Mouse (Mus musculus) embryonic facial prominence, embryonic 15.5 days (tissue): ENCODE results near the gene Mcrip1. TPM values are rescaled to one million over a fixed set of nuclear protein-coding genes. Genes with fewer than 3 reads are reported as not detected.

Experiments used
- ATAC-seq: fragments of 200-750 bp; cut with Nextera tagmentation; 2 replicates; pipeline ENCODE4 v1.8.0; 2017; ENCODE audit warnings: low read depth, moderate TSS enrichment; ENCODE audit not compliant: insufficient number of reproducible peaks, low FRiP score, low TSS enrichment
- H3K27ac ChIP-seq: fragments of 300-500 bp; sonication (generic); replicated peaks from 2 replicates; pipeline ENCODE4 v1.5.1; 2015; ENCODE audit warnings: mild to moderate bottlenecking, inconsistent platforms
- H3K27me3 ChIP-seq: fragments of 300-500 bp; sonication (generic); 2 replicates; pipeline ENCODE4 v1.6.1; 2015; ENCODE audit warnings: inconsistent platforms
- H3K36me3 ChIP-seq: fragments of 300-500 bp; sonication (generic); 2 replicates; pipeline ENCODE4 v1.6.1; 2015; ENCODE audit warnings: mild to moderate bottlenecking, inconsistent platforms
- H3K4me1 ChIP-seq: fragments of 300-500 bp; sonication (generic); 2 replicates; pipeline ENCODE4 v1.6.1; 2015; ENCODE audit warnings: inconsistent platforms
- H3K4me2 ChIP-seq: fragments of 300-500 bp; sonication (generic); replicated peaks from 2 replicates; pipeline ENCODE4 v1.6.1; 2015; ENCODE audit warnings: mild to moderate bottlenecking, inconsistent platforms
- H3K4me3 ChIP-seq: fragments of 300-500 bp; sonication (generic); replicated peaks from 2 replicates; pipeline ENCODE4 v1.5.1; 2015; ENCODE audit warnings: mild to moderate bottlenecking, inconsistent platforms
- H3K9ac ChIP-seq: fragments of 300-500 bp; sonication (generic); 2 replicates; pipeline ENCODE4 v1.6.1; 2015; ENCODE audit warnings: inconsistent platforms
- H3K9me3 ChIP-seq: fragments of 300-500 bp; sonication (generic); replicated peaks from 2 replicates; pipeline ENCODE4 v1.6.1; 2016; ENCODE audit warnings: inconsistent platforms
- whole genome bisulfite sequencing: fragments of 180-500 bp; shearing (Covaris S2); methylation state at CpG from one replicate; pipeline ENCODE4 v1.1.7; 2015; 5-methylcytosine and 5-hydroxymethylcytosine counted together
- polyA plus RNA-seq: library from polyadenylated mRNA; unstranded; fragments of >200 nt; fragmentation: Nextera tagmentation; extraction: Ambion mirVana; gene quantifications from 2 replicates; pipeline ENCODE4 v1.2.1, GENCODE M21; 2015

Mcrip1 gene
- polyA plus RNA-seq, 1 experiment from 2014 or later = 237 TPM

DNA sequence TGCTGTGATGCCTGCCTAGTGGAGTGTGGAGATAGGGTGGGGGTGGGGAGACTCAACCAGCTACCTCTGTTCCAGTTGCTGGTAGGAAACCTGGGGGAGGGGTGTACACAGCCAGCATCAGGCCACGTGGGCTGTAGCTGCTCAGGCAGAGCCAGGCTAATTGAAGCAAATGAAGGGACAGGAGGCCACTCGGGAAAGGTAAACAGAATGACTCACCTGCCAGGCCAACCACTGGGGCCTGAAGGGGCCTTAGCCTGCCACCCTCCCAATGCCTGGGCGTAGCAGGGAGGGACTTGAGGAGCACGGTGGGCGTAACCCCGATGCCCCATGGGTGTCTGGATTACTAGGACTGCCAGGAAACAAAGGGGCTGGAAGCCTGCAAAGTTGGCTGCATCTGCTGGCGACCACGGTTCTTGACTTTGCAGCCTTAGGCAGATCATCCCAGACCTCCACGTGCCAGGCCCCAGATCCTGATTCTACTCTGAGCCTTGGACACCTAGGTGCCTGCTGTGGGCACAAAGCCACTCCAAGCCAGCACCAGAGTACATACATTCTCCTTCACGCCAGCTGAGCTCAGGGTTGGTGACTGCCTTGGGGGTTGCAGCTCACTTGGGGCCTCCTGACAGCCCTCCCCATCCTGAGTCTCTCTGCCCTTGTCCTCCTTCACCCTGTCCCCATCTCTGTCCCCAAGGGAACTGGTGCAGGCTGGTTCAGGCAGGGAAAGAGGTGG is 10.1 kb downstream of the Mcrip1 start:
- 0 out of 2 replicates have a peak, but pooled peaks have one; percentile 25 for ATAC-seq
- peaks cover 27% of the 10 kb centered on the region for H3K36me3 ChIP-seq
- WGBS = 18% methylated on average over 10 of the region's 10 CpGs
- H3K4me2 ChIP-seq = no peak overlapping the region
- no peak overlapping the region for H3K4me3 ChIP-seq
- H3K4me1 ChIP-seq = peaks cover 22% of the 10 kb centered on the region
- no peaks in the 10 kb centered on the region for H3K9me3 ChIP-seq
- peak overlapping the region; percentile 28; the same call in 1 of the 2 replicates for H3K27ac ChIP-seq
- no peak overlapping the region for H3K9ac ChIP-seq
- no peaks in the 10 kb centered on the region; the same call in 1 of the 2 replicates for H3K27me3 ChIP-seq

DNA sequence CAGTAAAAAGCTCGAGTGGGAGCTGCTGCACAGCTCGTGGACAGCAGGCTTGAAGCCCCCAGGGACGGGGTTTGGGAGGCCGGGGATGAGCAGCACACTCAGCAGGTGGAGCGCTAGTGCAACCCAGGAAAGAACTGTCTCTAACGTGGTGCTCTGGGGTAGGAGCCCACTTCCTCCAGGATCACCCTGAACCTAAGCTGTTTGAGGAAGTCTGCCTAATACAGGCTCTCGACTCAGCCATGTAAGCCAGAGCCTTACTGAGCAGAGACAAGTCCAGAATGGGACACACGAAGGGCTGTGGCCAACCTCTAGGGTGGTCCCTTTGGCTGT is 10.6 kb downstream of the Mcrip1 start:
- no peak overlapping the region for H3K9ac ChIP-seq
- peaks cover 22% of the 10 kb centered on the region for H3K4me1 ChIP-seq
- H3K4me3 ChIP-seq = no peak overlapping the region
- WGBS = 48% methylated on average over 8 of the region's 8 CpGs
- peaks cover 22% of the 10 kb centered on the region for H3K36me3 ChIP-seq
- H3K9me3 ChIP-seq = no peaks in the 10 kb centered on the region
- H3K27ac ChIP-seq = no peak overlapping the region
- no peak for ATAC-seq
- H3K4me2 ChIP-seq = no peak overlapping the region
- peaks cover 2% of the 10 kb centered on the region for H3K27me3 ChIP-seq

DNA sequence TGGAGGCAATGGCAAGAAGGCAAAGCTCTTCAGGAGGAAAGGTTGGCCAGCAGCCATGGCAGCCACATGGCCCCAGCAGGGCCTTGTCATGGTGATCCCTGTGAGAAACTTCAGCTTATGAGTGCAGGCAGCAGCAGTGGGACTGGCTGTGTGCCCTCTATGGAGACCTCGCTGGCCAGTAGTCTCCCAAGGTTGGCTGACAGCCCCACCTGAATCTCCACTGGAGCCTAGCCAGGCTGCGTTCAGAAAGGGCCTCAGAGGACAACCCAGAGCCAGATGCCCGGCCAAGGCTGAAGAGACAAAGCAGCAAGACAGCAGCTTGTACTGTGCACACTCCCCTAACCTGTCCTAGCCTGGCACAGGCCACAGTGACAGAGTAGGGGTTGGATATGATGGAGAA is 11.0 kb downstream of the Mcrip1 start:
- ATAC-seq = no peak
- no peak overlapping the region for H3K4me3 ChIP-seq
- no peak overlapping the region for H3K27ac ChIP-seq

DNA sequence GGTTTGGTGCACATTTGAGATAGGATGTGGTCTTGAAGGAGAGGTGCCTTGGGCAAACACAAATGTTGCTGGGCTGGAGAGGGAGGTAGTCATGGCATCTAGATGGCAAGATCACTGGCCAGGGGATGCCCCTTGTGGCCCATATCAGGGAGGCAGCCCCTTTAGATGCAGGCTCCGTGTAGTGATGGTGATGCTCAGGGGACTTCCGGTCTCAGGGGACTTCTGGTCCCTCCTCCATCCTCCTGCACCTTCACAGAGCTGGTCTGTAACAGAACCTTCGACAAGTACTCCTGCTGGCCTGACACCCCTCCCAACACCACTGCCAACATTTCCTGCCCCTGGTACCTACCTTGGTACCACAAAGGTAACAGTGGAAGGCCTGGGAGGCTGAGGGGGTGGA is 13.7 kb downstream of the Mcrip1 start:
- Histone ChIP-seq H3K9ac (no peak overlapping the region), H3K9me3 (no peaks in the 10 kb centered on the region), H3K4me3 (no peak overlapping the region), H3K27me3 (peaks cover 32% of the 10 kb centered on the region), H3K36me3 (no peaks in the 10 kb centered on the region), H3K27ac (no peak overlapping the region), H3K4me1 (peaks cover 25% of the 10 kb centered on the region), H3K4me2 (no peak overlapping the region)
- ATAC-seq = no peak
- WGBS = 66% methylated on average over 3 of the region's 3 CpGs

More for the DNA sequence above, 11.0 kb downstream of the Mcrip1 start:
- H3K36me3 ChIP-seq = peaks cover 18% of the 10 kb centered on the region
- H3K9ac ChIP-seq = no peak overlapping the region
- no peaks in the 10 kb centered on the region for H3K9me3 ChIP-seq
- no peak overlapping the region for H3K4me2 ChIP-seq
- WGBS = 58% methylated on average over 3 of the region's 3 CpGs
- peaks cover 22% of the 10 kb centered on the region for H3K4me1 ChIP-seq
- H3K27me3 ChIP-seq = peaks cover 5% of the 10 kb centered on the region

DNA sequence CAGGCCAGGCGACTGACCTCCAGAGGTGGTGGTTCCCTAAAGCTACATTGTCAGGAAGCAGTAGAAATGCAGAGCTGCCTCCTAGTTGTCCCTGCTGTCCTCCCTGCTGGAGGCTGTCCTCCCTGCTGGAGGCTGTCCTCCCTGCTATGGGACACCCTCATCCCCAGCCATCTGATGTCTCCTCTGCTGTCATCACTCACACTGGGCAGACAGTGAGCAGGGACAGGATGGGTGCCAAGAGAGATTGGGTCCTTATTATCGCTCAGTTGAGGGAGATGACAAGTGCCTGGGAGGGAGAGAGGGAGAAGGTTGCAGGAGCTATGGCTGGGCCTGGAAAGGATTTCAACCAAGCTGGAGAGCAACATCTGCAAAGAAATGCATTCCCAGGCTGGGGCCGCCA is 14.4 kb downstream of the Mcrip1 start:
- no peak overlapping the region for H3K27ac ChIP-seq
- H3K9ac ChIP-seq = no peak overlapping the region
- H3K27me3 ChIP-seq = peaks cover 38% of the 10 kb centered on the region
- ATAC-seq = no peak
- no peak overlapping the region for H3K4me3 ChIP-seq
- H3K9me3 ChIP-seq = no peaks in the 10 kb centered on the region
- H3K36me3 ChIP-seq = no peaks in the 10 kb centered on the region
- no peak overlapping the region for H3K4me2 ChIP-seq
- WGBS = 70% methylated on average over 3 of the region's 3 CpGs
- H3K4me1 ChIP-seq = peaks cover 30% of the 10 kb centered on the region

DNA sequence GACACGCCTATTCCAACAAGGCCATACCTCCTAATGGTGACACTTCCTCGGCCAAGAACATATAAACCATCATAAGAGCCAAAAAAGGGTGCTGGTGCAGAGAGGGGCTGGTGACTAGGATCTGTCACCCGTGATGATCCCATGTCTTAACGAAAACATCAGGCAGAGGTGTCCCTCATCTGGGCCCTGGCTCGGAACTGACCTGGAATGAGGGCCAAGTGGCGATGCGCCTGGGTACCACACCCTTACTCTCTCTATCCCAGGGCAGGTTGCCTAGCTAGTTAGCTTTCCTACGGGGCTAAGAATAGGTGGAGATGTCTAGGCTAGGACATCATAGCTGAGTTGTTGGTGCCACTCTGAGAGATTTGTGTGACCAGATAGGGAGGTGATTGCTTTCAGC is 15.4 kb downstream of the Mcrip1 start:
- Histone ChIP-seq H3K27ac (no peak overlapping the region), H3K9me3 (no peaks in the 10 kb centered on the region), H3K4me2 (no peak overlapping the region), H3K4me1 (peaks cover 20% of the 10 kb centered on the region), H3K36me3 (no peaks in the 10 kb centered on the region), H3K9ac (no peak overlapping the region), H3K4me3 (no peak overlapping the region), H3K27me3 (peaks cover 49% of the 10 kb centered on the region)
- no peak for ATAC-seq
- WGBS = 83% methylated on average over 8 of the region's 8 CpGs

DNA sequence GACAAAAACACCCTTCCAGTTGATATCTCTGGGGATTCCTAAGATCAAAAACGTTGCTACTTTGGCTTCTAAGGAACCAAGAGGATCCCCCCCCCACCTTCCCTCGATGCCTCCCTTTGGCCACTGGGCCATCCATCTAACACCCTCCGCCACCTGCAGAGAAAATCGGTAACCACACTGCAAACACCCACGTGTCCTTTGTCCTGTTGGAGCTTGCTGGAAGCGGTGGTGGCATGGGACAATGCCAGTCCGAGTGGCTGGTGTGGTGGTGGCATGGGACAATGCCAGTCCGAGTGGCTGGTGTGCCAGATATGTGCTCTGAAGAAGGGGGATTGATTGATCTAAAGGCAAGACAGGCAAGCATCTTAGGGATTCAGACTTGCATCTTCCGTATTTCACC is 17.9 kb downstream of the Mcrip1 start:
- H3K9me3 ChIP-seq = no peaks in the 10 kb centered on the region
- no peak overlapping the region for H3K9ac ChIP-seq
- no peak overlapping the region for H3K27ac ChIP-seq
- H3K4me1 ChIP-seq = peaks cover 11% of the 10 kb centered on the region
- WGBS = 32% methylated on average over 9 of the region's 9 CpGs
- H3K27me3 ChIP-seq = peaks cover 66% of the 10 kb centered on the region
- H3K4me2 ChIP-seq = no peak overlapping the region
- no peaks in the 10 kb centered on the region for H3K36me3 ChIP-seq
- ATAC-seq = no peak
- H3K4me3 ChIP-seq = no peak overlapping the region

DNA sequence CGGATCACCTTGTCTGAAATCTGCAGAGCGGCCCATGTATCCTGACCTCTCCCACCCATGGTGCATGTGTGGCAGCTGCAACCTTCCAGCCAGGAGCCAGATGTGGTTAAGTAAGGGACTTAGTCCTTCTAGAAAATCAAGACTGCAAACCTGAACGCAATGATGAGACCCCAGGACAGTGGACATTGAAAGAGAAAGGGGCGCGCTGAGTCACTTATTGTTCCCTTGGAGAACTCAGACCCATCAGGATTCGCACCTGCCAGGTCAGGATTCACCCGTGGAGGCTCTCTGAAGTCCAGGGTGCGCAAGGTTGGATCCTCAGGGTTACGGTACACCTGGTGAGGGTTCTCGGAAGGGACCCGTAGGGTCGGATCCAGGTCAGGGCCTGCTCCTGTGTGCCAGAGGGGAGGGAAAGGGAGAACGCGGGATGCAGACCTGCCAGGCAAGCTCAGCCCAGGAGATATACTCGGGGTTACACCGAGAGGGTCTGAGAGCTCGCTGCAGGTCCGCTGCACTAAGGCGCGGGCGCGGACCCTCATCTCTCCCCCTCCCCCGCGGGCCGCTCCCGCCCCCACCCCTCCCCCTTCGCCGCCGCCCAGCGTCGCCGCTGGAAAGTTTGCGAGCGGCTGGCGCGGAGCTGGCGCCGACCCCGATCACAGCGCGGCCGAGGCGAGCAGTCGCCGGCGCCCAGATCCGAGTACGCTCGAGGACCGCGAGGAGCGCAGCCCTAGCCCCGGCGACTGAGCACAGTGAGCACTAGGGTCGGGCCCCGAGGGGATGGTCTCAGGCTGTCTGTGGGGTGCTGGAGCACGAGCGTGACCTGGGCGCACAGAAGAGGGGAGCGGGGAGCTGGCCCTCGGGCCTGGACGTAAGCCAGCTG is 19.2 kb downstream of the Mcrip1 start, which contains the start of gene Gcgr:
TSS of gene Gcgr (plus strand) at position 615 of the 880 bp plus-strand sequence.
- H3K9ac ChIP-seq = peak within 1 kb of the TSS; percentile 28; the same call in 1 of the 2 replicates
- peak within 1 kb of the TSS; percentile 46 for H3K4me3 ChIP-seq
- H3K4me2 ChIP-seq = peak within 1 kb of the TSS; percentile 84
- H3K9me3 ChIP-seq = no peaks in the 10 kb centered on the region
- 7% methylated on average over 55 of the region's 62 CpGs for WGBS
- ATAC-seq = peak; percentile 53; the same call in 1 of the 2 replicates
- peaks cover 11% of the 10 kb centered on the region for H3K4me1 ChIP-seq
- no peaks in the 10 kb centered on the region for H3K36me3 ChIP-seq
- H3K27ac ChIP-seq = no peak within 1 kb of the TSS
- peaks cover 66% of the 10 kb centered on the region for H3K27me3 ChIP-seq

DNA sequence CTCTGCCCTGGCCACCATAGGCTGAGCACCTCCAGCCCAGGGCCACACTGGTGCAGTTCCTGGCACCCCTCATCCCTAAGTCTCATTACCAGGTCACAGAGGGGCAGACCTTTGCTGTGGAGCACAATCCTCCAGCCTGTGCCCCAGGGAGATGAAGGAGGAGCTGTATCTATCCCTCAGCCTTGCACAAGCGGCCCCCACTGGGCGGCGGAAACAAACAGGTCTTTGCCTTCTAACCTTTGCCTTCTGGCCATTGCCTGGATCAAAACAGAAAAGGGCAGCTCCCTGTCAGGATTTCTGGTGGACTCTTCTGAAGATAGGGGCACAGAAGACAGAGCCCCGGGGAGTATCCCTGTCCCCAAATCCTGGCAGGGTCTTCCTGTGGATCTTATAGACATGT is 20.6 kb downstream of the Mcrip1 start:
- ATAC-seq = no peak
- Histone ChIP-seq H3K27ac (no peak overlapping the region), H3K4me2 (no peak overlapping the region), H3K4me1 (peaks cover 11% of the 10 kb centered on the region), H3K4me3 (no peak overlapping the region), H3K36me3 (no peaks in the 10 kb centered on the region), H3K9ac (no peak overlapping the region), H3K27me3 (peaks cover 64% of the 10 kb centered on the region), H3K9me3 (no peaks in the 10 kb centered on the region)
- 41% methylated on average over 4 of the region's 4 CpGs for WGBS

DNA sequence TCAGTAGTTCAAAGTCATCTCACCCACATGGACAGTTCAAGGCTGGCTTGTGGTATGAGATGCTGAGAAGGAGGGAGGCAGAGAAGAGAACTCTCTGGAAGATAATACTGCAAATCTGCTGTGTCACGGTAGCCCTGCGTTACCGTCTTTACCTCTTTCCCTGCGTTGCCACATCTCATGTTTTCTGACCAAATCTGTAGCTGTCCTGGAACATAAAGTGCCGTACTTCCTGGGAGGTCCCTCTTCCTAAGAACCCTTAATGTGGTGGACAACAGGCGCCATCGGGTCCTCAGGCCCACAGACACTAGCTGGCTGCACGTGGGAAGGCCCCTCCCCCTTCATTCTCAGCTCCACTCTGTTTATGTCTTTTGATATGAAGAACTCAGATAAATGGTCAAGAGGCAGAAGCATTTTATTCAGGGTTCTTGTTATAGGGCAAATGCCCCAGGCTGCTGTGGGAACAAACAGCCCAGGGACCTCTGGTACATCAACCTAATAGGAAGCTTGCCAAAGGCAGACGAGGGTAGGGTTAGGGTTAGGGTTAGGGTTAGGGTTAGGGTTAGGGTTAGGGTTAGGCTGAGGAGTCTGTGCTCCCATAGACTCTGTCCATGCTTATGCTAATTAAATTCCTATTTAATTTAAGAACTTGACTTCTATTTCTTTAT is 21.7 kb downstream of the Mcrip1 start:
- no peak for ATAC-seq
- Histone ChIP-seq H3K9ac (no peak overlapping the region), H3K27me3 (peaks cover 55% of the 10 kb centered on the region), H3K27ac (no peak overlapping the region), H3K4me3 (no peak overlapping the region), H3K36me3 (no peaks in the 10 kb centered on the region), H3K4me2 (no peak overlapping the region), H3K4me1 (peaks cover 11% of the 10 kb centered on the region), H3K9me3 (no peaks in the 10 kb centered on the region)
- 73% methylated on average over 9 of the region's 9 CpGs for WGBS

DNA sequence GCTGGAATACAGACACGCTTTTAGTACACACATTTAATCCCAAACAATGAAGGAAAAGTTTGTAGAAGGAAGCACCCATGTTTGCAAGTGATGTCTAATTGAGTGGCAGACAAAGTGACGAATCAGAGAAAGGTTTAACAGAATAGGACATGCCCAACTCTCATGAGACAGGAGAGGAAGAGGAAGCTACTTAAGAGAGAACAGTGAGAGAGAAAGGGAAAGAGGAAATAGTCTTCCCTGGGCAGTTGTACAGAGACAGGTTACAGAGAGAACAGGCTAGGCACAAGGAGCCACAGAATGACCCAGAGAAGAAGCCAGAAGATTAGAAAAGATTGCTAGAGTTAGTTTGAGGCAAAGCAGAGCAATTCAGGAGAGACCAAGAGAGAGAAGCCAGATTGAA is 23.6 kb downstream of the Mcrip1 start:
- 77% methylated on average over 2 of the region's 2 CpGs for WGBS
- H3K9me3 ChIP-seq = no peaks in the 10 kb centered on the region
- no peak overlapping the region for H3K4me2 ChIP-seq
- no peak overlapping the region for H3K9ac ChIP-seq
- no peak for ATAC-seq
- H3K27ac ChIP-seq = no peak overlapping the region
- H3K27me3 ChIP-seq = peaks cover 36% of the 10 kb centered on the region
- peaks cover 9% of the 10 kb centered on the region for H3K4me1 ChIP-seq
- no peak overlapping the region for H3K4me3 ChIP-seq
- H3K36me3 ChIP-seq = no peaks in the 10 kb centered on the region
